17 mouse cellular contexts compared by ENCODE assay signal in genomic region chr2:62548104-62548503, GRCm38 (mm10). TPM values are rescaled to one million over a fixed set of nuclear protein-coding genes. Genes with fewer than 3 reads are reported as not detected.
DNase-seq lines count a peak whose midpoint lies in the region; ATAC-seq lines count a peak whose summit lies in the region.
"Had no signal": no experiment of that assay in that cellular context is flagged by ENCODE, and none has a peak within 500 bp of the region (broad histone marks: within the 10 kb centered on the region; RNA-seq: fewer than 3 reads in every experiment).

No protein-coding gene starts in this region.

- peak; percentile 60; the same call in 1 of the 2 replicates for ATAC-seq in frontal cortex, adult (ENCODE audit: low TSS enrichment)
- ATAC-seq: forebrain, embryonic 15.5 days had no signal

- intact Hi-C loops in left cerebral cortex, postnatal 4 days (cut with DNase I): no loop called here

- DNase-seq in frontal cortex, postnatal 25 days (ENCODE audit: low spot score in 2 of 2): no peak
- DNase-seq in brain, embryonic 18.5 days (ENCODE audit: low read depth, low spot score): peak; percentile 20
- DNase-seq in layer of hippocampus, postnatal 25 days (ENCODE audit: extremely low spot score in 1 of 2, low spot score in 1 of 2): no peak
- DNase-seq in left cerebral cortex, postnatal 4 days: no peak
- DNase-seq: adrenal gland, adult 2 months; adrenal gland, postnatal 10 days; adrenal gland, postnatal 25 days; cerebellum, adult 11 months; cerebellum, adult 18-20 months; cerebellum, adult 8-10 months; cerebellum, adult 9-11 months; cerebellum, postnatal 14 days; cerebellum, postnatal 36 days; embryo, embryonic 11 days had no signal

RNA-seq across cellular contexts. Expression of gene Fap, which starts 25.8 kb away (rescaled TPM):
- under 1 TPM; 0.70 to 0.96 TPM for total RNA-seq in layer of hippocampus, postnatal 25 days (2021)
- 1 to 10 TPM; 2.1 to 2.2 TPM for total RNA-seq in left cerebral cortex, postnatal 4 days (2021)
- total RNA-seq: ES-E14 had no signal
